Mouse (Mus musculus): ENCODE measurements around the gene Prkar1a.

GRCm38 (mm10) chr11:109623238-109623637 is 26.0 kb upstream of the Prkar1a start:
- no peak for TF ChIP-seq CTCF (IDR thresholded peaks at IDR 0.05; ENCODE audit: borderline replicate concordance, insufficient read depth, low read depth, low read length)
- TF ChIP-seq POLR2A (IDR thresholded peaks at IDR 0.05; ENCODE audit: borderline replicate concordance, insufficient read depth, low read length): no peak

Data from cerebellum, adult 2 months (tissue).